Mouse (Mus musculus) forebrain, embryonic 12.5 days (tissue): ENCODE measurements around the gene Wrnip1. TPM values are rescaled to one million over a fixed set of nuclear protein-coding genes. Genes with fewer than 3 reads are reported as not detected.

ENCODE experiments used
- ATAC-seq: fragments of 200-750 bp; cut with Nextera tagmentation; 2 replicates; pipeline ENCODE4 v1.8.0; 2017; ENCODE audit warnings: moderate TSS enrichment; ENCODE audit not compliant: low FRiP score
- H3K27ac ChIP-seq: fragments of 300-500 bp; sonication (generic); 2 replicates; pipeline ENCODE4 v1.5.1; 2016; ENCODE audit warnings: mild to moderate bottlenecking
- H3K27me3 ChIP-seq: fragments of 300-500 bp; sonication (generic); 2 replicates; pipeline ENCODE4 v1.6.1; 2016; ENCODE audit warnings: mild to moderate bottlenecking
- H3K36me3 ChIP-seq: fragments of 300-500 bp; sonication (generic); replicated peaks from 2 replicates; pipeline ENCODE4 v1.6.1; 2016; ENCODE audit warnings: mild to moderate bottlenecking
- H3K4me1 ChIP-seq: fragments of 300-500 bp; sonication (generic); 2 replicates; pipeline ENCODE4 v1.6.1; 2016
- H3K4me2 ChIP-seq: fragments of 300-500 bp; sonication (generic); 2 replicates; pipeline ENCODE4 v1.6.1; 2016; ENCODE audit warnings: mild to moderate bottlenecking, moderate library complexity
- H3K4me3 ChIP-seq: fragments of 300-500 bp; sonication (generic); replicated peaks from 2 replicates; pipeline ENCODE4 v1.5.1; 2016; ENCODE audit warnings: mild to moderate bottlenecking
- H3K9ac ChIP-seq: fragments of 300-500 bp; sonication (generic); 2 replicates; pipeline ENCODE4 v1.6.1; 2016; ENCODE audit warnings: mild to moderate bottlenecking
- H3K9me3 ChIP-seq: fragments of 300-500 bp; sonication (generic); 2 replicates; pipeline ENCODE4 v1.6.1; 2016
- WGBS: fragments of 180-500 bp; shearing (Covaris S2); methylation state at CpG from one replicate; pipeline ENCODE4 v1.1.7; 2016; 5-methylcytosine and 5-hydroxymethylcytosine counted together
- polyA plus RNA-seq: library from polyadenylated mRNA; unstranded; fragments of >200 nt; fragmentation: Nextera tagmentation; extraction: Ambion mirVana; gene quantifications from 2 replicates; pipeline ENCODE4 v1.2.1, GENCODE M21; 2016

The Wrnip1 gene
- polyA plus RNA-seq, 1 experiment from 2014 or later: 30.4 TPM

DNA sequence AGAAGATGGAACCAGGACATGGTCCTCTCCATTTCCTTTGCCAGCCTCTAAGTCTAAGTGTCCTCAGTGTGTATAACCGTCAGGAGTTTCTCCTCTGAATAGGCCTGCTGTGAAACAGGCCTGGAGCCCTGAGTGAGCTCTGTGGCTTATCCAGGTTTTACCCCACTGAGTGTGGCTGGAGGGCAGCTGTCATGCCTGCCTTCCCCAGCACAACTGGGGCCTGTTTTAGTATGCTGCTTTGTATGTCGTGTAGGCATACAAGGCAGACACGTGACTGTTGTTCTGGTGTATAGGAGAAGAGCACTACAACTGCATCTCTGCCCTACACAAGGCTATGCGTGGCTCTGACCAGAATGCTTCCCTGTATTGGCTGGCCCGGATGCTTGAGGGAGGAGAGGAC, 18.1 kb downstream of the Wrnip1 start:
- Histone ChIP-seq H3K36me3 (peaks cover 56% of the 10 kb centered on the region), H3K4me1 (no peaks in the 10 kb centered on the region), H3K9ac (no peak overlapping the region), H3K27me3 (no peaks in the 10 kb centered on the region), H3K27ac (no peak overlapping the region), H3K4me3 (no peak overlapping the region), H3K9me3 (no peaks in the 10 kb centered on the region), H3K4me2 (no peak overlapping the region)
- ATAC-seq: no peak
- 81% methylated on average over 5 of the region's 5 CpGs for WGBS

DNA sequence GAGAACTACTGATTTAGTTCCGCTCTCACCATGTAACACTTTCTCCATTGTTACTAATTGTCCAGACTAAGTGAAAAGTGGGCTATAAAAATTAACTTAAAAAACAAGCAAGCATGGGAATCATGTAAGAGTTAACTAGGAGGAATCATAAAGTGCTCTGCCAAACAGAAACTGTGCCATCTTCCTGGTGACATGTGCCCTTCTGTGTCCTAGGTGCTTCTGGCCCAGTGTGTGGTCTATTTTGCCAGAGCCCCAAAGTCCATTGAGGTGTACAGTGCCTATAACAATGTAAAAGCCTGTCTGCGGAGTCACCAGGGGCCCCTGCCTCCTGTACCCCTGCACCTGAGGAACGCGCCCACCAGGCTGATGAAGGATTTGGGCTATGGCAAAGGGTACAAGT, 19.8 kb downstream of the Wrnip1 start:
- WGBS: 96% methylated on average over 4 of the region's 4 CpGs
- peaks cover 49% of the 10 kb centered on the region for H3K36me3 ChIP-seq
- ATAC-seq: no peak

DNA sequence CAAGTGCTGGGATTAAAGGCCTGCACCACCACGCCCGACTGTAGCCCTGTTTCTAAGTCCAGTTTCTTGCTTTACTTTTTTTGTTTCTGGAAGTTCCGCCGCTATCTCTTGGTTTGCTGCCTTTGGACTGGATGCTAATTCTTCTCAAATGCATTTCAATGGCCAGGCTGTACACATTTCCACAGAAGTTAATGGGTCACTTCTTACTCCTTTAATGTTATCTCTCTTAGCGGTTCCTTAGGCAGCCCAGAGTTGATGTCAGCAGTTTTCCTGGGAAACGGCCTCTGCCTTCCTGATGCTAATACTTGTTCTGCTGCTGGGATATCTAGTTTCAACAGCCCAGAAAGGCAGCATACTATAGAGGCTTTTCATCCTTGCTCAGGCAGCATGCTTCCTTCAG, 21.3 kb downstream of the Wrnip1 start:
- H3K9me3 ChIP-seq: no peaks in the 10 kb centered on the region
- H3K4me3 ChIP-seq: no peak overlapping the region
- WGBS: 91% methylated on average over 6 of the region's 6 CpGs
- peaks cover 37% of the 10 kb centered on the region for H3K36me3 ChIP-seq
- no peak overlapping the region for H3K4me2 ChIP-seq
- no peaks in the 10 kb centered on the region for H3K27me3 ChIP-seq
- ATAC-seq: no peak
- H3K27ac ChIP-seq: no peak overlapping the region
- H3K4me1 ChIP-seq: no peaks in the 10 kb centered on the region
- no peak overlapping the region for H3K9ac ChIP-seq

More for the DNA sequence above, 19.8 kb downstream of the Wrnip1 start:
- no peaks in the 10 kb centered on the region for H3K27me3 ChIP-seq
- no peaks in the 10 kb centered on the region for H3K9me3 ChIP-seq
- H3K9ac ChIP-seq: no peak overlapping the region
- H3K4me1 ChIP-seq: no peaks in the 10 kb centered on the region
- H3K4me2 ChIP-seq: no peak overlapping the region
- no peak overlapping the region for H3K27ac ChIP-seq
- H3K4me3 ChIP-seq: no peak overlapping the region

DNA sequence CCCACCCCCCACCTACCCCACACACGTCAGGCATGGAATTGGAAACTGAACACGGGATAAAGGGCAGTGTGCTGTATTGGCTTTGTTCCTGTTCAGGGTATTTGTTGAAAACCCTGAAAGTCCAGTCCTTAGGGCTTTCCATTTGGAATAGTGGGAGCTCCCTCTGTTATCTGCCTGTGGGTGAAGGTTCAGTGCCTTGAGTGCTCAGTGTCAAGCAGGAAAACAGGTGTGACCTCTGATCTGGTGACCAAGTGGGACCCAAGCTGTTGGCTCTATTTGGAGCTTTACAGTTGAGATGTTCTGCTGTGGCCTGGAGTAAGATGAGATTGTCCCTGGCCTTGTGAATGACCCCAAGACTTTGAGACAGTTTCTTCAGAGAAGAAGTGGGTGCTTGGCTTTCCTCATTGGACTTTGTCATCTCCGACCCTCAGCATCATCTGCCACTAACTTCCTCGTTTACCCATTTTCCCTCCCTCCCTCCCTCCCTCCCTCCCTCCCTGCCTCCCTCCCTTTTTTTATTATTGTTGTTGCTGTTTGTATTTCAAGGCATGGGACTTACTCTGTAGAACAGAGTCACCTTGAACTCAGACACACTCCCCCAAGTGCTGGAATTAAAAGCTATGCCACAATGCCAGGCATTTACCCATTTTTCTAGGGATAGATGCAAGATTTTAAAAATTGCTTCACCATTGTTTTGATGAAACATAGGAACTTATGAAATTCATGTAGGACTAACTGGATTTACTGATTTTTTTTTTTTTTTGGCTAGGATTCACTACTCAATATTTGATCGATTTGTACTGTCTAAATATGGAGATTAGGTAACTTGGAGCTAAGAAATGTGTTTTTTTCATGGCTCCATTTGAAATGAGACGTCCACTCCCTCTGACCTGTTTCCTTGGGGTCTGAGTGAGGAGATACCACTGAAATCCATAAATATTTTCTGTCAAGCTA, 22.8 kb downstream of the Wrnip1 start:
- Histone ChIP-seq H3K4me1 (no peaks in the 10 kb centered on the region), H3K36me3 (peaks cover 25% of the 10 kb centered on the region), H3K4me3 (no peak overlapping the region), H3K27ac (no peak overlapping the region), H3K9ac (no peak overlapping the region), H3K27me3 (no peaks in the 10 kb centered on the region), H3K4me2 (no peak overlapping the region), H3K9me3 (no peaks in the 10 kb centered on the region)
- ATAC-seq: no peak
- 75% methylated on average over 6 of the region's 6 CpGs for WGBS

DNA sequence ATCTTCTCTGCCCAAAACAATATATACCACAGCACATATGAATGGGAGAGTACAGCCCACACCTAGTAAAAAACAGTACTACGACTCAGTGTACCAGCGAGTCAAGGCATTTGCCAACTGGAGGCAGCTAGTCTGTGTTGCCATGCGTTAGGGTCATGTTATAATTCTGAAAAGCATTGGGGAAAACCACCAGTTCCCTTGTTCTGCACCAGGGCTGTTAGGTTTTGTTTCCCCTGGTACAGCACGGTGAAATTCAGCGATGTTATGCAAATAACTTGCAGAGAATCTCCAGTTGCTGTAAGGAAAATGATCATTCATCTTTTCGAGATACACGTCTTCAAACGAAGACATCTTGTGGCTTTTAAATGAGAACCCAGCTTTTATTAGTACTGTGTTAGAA, 23.7 kb downstream of the Wrnip1 start:
- H3K4me3 ChIP-seq: no peak overlapping the region
- H3K9ac ChIP-seq: no peak overlapping the region
- no peak for ATAC-seq
- no peaks in the 10 kb centered on the region for H3K9me3 ChIP-seq
- no peak overlapping the region for H3K27ac ChIP-seq
- no peaks in the 10 kb centered on the region for H3K4me1 ChIP-seq
- H3K36me3 ChIP-seq: peaks cover 18% of the 10 kb centered on the region
- no peak overlapping the region for H3K4me2 ChIP-seq
- WGBS: 92% methylated on average over 8 of the region's 8 CpGs
- H3K27me3 ChIP-seq: no peaks in the 10 kb centered on the region

DNA sequence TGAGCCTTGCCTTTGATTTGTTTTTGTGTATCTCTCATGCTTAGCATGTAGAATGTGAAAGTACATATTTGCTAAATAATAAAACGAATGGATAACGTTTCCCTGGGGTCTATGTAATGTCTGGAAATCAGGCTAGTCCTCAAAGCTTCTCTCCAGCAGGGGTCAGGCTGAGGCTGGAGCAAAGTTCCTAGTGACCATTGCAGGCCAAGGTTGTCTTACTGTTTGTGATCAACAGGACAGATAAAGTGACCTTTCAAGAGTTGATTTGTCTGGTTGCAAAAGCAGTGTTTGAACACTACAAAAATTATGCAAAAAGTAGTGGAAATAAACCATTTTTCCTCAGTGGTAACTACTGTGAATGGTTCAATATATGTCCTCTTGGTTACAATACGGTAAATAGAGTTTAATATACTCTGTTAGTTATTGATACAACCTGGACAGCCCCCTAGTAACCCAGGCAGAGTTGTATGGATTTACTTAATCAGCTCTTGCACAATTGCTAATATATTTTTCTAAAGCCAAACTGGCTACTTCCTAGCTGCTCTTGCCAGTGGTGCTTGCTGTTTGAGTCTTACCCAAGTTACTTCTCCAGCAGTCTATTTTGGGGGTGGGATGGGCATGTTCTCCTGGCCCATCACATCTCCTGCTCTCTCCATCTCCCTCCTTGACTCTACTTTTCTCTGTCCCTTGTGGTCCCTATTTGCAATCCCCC, 25.4 kb downstream of the Wrnip1 start:
- H3K36me3 ChIP-seq: 0 out of 2 replicates have a peak, but pooled peaks cover 4% of the 10 kb centered on the region
- no peaks in the 10 kb centered on the region for H3K4me1 ChIP-seq
- H3K27me3 ChIP-seq: no peaks in the 10 kb centered on the region
- no peak overlapping the region for H3K4me3 ChIP-seq
- H3K27ac ChIP-seq: no peak overlapping the region
- H3K9ac ChIP-seq: no peak overlapping the region
- H3K9me3 ChIP-seq: no peaks in the 10 kb centered on the region
- 84% methylated on average over 3 of the region's 3 CpGs for WGBS
- ATAC-seq: no peak
- no peak overlapping the region for H3K4me2 ChIP-seq

DNA sequence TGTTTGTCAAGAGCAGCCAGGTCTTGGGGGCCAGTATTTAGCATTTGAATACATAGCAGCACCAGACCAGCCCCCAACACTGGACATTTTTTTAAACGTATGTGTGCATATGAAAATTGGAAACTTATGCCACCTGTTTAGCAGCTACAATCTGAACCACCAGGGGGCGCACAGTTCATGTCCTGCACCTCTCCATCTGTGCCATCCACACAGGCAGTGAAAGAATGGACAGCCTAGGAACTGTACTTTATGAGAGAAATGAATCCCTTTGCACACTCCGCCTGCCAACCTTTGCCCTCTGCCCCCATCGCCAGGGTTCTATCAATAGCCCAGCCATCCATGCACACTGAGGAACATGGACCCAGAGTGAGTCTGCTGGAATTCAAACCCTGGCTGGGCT, 26.1 kb downstream of the Wrnip1 start:
- no peak for ATAC-seq
- no peak overlapping the region for H3K4me3 ChIP-seq
- H3K4me1 ChIP-seq: no peaks in the 10 kb centered on the region
- H3K9me3 ChIP-seq: no peaks in the 10 kb centered on the region
- no peaks in the 10 kb centered on the region for H3K27me3 ChIP-seq
- H3K9ac ChIP-seq: no peak overlapping the region
- no peaks in the 10 kb centered on the region for H3K36me3 ChIP-seq
- H3K4me2 ChIP-seq: no peak overlapping the region
- WGBS: 58% methylated on average over 4 of the region's 4 CpGs
- H3K27ac ChIP-seq: no peak overlapping the region

DNA sequence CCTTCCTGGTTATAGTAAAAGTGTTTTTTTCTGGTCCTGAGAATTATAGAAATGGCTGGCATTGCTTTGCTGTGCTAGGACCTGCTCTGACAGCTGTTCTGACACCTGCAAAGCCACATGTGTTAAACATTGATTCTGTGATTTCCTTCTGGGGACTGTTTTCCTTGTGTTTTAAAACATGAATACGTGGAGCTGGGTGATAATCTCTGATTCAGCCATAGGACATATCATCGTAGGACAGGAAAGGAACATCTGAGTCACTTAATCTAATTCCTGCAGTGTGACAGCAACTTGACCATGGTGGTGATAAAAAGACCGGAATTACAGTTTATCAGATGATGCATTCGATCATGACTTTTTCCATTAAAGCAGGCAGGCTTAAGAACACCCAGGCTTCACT, 27.0 kb downstream of the Wrnip1 start:
- no peak overlapping the region for H3K4me2 ChIP-seq
- H3K9ac ChIP-seq: no peak overlapping the region
- H3K4me1 ChIP-seq: no peaks in the 10 kb centered on the region
- ATAC-seq: no peak
- H3K4me3 ChIP-seq: no peak overlapping the region
- no peak overlapping the region for H3K27ac ChIP-seq
- no peaks in the 10 kb centered on the region for H3K9me3 ChIP-seq
- 92% methylated on average over 4 of the region's 4 CpGs for WGBS
- no peaks in the 10 kb centered on the region for H3K27me3 ChIP-seq
- no peaks in the 10 kb centered on the region for H3K36me3 ChIP-seq

DNA sequence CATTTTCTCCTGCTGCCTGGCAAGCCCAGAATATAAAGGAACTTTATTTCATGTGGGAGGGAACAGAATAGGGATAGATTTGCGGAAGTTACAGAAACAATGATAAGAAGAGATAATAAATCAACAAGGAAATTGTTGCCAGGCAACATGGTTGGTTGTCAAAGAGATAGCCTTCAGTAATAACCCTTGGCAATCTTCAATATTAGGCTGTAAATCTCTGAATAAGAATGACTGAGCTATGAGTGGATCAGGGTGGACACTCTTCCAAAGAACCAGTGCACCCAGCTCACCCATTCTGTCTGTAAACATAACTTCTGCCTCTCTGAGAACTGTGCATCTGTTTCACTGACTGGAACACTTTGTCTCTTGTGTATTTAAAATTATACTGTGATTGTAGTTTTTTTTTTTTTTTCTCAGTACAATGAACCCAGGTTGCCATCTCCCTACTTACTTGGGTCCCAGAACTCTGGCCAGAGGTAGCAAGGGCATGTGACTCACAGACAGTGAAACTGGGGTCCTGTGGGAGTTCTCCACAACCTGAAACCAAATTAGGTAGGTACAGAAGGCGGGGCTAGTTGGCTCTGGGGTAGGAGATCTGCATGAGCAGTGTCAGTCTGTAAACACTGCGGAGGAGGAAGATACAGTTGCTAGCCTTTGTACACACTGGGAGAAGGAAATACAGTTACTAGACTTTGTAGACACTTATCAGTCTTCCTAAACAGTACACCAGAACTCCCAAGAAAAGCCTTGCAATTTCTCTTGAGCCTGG, 29.9 kb downstream of the Wrnip1 start:
- Histone ChIP-seq H3K27ac (no peak overlapping the region), H3K4me3 (no peak overlapping the region), H3K9ac (no peak overlapping the region), H3K27me3 (no peaks in the 10 kb centered on the region), H3K4me1 (no peaks in the 10 kb centered on the region), H3K9me3 (no peaks in the 10 kb centered on the region), H3K4me2 (no peak overlapping the region), H3K36me3 (no peaks in the 10 kb centered on the region)
- 86% methylated on average over 3 of the region's 3 CpGs for WGBS
- ATAC-seq: no peak

DNA sequence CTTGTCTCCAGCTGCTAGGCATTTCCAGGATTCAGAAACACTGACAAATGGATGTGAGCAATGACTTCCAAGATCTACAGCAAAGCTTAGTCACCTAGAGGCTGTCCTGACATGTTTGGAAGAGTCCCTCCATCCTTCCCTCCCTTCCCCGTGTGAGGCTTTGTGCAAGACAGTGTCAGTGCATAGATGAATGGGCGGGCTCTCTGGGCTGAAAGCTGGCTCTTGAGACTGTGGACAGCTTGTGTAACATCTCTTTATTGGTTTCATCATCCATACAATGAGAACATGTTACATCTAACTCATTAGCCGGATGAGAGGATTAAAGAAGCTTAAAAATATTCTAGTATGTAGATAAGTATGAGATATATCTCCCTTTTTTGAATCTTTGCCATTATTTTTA, 30.9 kb downstream of the Wrnip1 start:
- H3K36me3 ChIP-seq: no peaks in the 10 kb centered on the region
- no peak for ATAC-seq
- no peak overlapping the region for H3K27ac ChIP-seq
- H3K9ac ChIP-seq: no peak overlapping the region
- no peak overlapping the region for H3K4me2 ChIP-seq
- no peaks in the 10 kb centered on the region for H3K4me1 ChIP-seq
- no peaks in the 10 kb centered on the region for H3K9me3 ChIP-seq
- no peaks in the 10 kb centered on the region for H3K27me3 ChIP-seq
- WGBS: 71% methylated on average over 3 of the region's 3 CpGs
- no peak overlapping the region for H3K4me3 ChIP-seq

DNA sequence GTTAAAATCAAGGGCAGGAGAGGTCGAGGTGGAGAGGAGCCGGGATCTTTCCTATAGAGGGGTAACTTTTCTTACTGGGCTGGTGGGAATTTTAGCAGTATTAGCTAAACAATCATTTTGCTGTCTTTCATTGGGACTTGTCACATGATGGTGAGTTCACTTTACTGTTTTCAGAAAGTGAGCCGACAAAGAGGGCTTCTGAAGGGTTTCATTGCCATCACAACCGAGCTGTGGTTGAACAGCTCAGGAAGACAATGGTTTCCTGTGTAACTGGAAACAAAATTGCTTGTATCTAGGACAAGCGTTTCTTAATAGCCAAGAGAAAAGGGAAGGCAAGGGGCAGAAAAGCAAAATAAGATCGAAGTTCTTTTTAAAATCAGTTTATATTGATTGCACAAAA, 31.4 kb downstream of the Wrnip1 start:
- no peaks in the 10 kb centered on the region for H3K36me3 ChIP-seq
- H3K4me2 ChIP-seq: no peak overlapping the region
- H3K9me3 ChIP-seq: no peaks in the 10 kb centered on the region
- H3K27ac ChIP-seq: no peak overlapping the region
- H3K9ac ChIP-seq: no peak overlapping the region
- no peaks in the 10 kb centered on the region for H3K4me1 ChIP-seq
- 65% methylated on average over 6 of the region's 6 CpGs for WGBS
- H3K27me3 ChIP-seq: no peaks in the 10 kb centered on the region
- H3K4me3 ChIP-seq: no peak overlapping the region
- ATAC-seq: no peak

DNA sequence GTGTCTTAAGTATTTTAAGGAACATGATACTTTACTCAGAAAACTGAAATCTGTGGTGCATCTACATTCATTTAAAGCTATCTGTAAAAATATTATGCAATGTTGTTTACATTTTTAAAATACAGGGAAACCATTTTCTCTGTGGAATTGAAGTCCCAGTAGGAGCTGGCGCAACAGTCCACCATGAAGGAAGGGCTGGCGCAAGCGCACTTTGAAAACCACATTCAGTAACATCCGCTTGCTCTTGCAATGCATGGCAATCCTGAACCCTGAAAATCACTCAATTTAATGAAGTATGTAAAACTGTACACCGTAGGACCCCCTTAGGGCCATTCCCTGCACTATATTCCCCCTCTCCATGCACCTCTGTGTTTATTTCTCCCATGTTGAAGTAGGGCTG, 32.7 kb downstream of the Wrnip1 start:
- Histone ChIP-seq H3K4me2 (no peak overlapping the region), H3K27me3 (no peaks in the 10 kb centered on the region), H3K4me1 (no peaks in the 10 kb centered on the region), H3K36me3 (no peaks in the 10 kb centered on the region), H3K27ac (no peak overlapping the region), H3K4me3 (no peak overlapping the region), H3K9me3 (no peaks in the 10 kb centered on the region), H3K9ac (no peak overlapping the region)
- no peak for ATAC-seq
- 95% methylated on average over 5 of the region's 5 CpGs for WGBS
